Mouse (Mus musculus): ENCODE data around the gene Rasgef1c.

The Rasgef1c gene

DNA sequence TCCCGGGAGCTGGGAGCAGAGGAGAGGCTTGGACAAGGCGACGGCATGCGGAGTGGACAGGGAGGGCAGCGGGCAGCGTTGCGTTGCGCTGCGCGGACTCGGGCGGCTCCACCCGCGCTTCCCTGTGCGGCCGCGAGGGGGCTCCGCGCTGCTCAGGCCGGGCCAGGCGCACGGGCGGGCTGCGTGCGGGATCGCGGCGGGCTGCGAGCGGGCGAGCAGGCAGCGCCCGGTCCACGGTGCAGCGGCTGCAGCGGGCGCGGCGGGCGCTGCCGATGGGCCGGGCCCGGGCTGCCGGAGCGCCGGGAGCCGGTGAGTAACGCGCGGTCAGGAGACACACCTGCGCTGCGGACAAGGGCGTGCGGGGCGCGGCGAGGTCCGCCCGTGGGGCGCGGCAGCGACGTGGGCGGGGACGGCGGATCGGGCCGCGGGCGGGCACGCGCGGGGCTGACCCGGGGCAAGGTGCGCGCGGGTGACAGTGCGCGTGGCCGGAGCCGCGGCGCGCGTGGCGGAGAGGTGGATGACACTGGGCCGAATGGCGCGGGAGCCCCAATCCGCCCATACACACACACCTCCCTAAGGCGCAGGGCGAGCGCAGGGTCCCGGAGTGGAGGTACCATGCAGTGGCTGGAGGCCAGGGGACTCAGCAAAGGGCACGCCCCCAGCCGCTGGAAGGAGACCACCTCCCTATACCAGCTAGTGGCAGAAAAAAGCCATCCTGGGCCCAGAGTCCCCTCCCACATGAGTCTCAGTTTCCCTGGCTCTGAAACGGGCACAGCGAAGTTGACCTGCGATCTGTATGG lies at the start of gene Rasgef1c:
TSS of gene Rasgef1c (plus strand) at position 177 of the 800 bp plus-strand sequence.
- peak; percentile 62 for DNase-seq (ENCODE audit: low spot score)

DNA sequence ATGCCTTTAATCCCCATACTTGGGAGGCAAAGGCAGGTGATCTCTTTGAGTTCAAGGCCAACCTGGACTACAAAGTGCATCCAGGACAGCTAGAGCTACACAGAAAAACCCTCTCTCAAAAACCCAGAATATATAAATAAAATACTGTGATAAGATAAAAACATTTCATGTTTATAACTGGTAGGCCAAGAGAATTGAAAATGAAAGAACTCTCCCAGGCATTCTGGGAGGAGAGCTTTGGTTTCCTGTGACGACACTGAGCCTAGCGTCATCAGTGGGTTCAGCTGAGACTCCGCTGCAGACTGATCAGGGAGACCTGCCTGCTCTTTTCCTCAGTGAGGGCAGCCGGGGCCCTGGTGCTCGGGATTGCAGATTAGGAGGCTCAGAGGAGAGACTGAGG lies 46.5 kb upstream of the Rasgef1c start:
- DNase-seq (ENCODE audit: low spot score), result no peak

DNA sequence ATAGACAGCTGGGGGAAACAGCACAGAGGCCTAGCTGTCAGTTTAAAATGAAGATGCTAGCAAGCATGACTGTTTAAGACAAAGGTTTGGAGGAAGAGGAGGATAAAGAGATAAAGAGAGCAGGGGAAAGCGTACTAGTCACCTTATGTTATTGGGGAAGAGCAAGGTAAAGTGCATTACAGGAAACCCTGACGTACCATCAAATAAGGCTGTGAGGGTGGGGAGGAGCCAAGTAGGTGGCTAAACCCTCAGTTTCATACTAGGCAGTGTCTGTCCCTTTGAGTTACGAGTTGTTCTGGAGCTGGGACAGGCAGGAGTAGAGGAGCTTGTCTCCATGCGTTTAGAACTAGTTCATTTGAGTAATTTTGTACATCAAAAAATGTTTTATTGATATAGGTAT lies 40.5 kb upstream of the Rasgef1c start:
- no peak for DNase-seq (ENCODE audit: low spot score)

DNA sequence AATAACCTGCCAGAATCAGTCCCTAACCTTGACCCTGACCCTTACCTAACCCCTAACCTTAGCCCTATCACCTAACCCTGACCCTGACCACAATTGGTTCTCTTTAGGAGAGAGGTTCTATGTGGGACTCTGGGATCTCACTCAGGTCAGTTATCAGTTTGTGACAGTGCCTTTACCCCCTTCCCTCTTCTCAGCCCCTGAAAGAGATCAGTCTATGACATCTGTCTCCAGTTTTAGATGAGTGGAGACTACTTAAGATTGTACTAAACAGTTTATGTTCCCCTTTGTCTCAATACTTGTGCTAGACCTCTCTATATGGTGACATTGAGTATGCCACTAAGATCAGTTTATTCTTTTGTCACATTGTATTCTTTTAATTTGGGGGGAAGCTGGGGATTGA lies 37.7 kb upstream of the Rasgef1c start:
- no peak for DNase-seq (ENCODE audit: low spot score)

DNA sequence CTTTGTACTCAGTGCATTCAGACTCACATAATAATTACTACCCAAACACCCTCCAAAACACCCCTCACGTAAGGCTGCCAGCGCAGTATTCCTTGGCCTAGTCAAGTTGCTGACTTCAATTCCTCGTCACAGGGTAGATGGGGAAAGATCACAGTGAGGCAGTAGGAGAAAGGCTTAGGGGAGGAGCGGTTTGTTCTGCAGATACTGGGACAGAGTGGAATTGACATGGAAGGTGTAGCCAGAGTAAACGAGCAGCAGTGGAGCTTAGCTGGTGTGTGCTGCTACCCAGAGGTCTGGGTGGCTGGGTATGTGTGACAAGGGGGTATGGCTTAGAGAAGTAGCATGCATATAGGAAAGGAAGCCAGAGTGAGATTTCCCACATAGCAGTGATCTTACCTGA lies 34.3 kb upstream of the Rasgef1c start:
- DNase-seq (ENCODE audit: low spot score), result no peak

DNA sequence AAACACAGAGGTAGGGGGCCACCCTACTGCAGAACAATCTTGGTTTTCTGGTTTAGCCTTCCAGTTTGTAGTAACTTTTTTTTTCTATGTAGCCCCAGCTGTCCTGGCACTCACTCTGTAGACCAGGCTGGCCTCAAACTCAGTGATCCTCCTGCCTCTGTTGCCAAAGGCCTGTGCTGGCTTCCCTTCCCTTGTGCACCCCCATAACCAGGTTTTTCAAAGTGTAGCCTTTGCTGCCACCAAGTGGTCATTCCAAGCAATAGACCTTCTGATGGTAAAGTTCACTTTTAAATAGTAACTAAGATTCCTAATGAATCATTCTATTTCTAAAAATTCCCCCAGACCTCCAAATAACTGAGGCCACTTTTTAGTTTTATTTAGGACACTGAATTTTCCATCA lies 31.9 kb upstream of the Rasgef1c start:
- peak; percentile 26 for DNase-seq (ENCODE audit: low spot score)

DNA sequence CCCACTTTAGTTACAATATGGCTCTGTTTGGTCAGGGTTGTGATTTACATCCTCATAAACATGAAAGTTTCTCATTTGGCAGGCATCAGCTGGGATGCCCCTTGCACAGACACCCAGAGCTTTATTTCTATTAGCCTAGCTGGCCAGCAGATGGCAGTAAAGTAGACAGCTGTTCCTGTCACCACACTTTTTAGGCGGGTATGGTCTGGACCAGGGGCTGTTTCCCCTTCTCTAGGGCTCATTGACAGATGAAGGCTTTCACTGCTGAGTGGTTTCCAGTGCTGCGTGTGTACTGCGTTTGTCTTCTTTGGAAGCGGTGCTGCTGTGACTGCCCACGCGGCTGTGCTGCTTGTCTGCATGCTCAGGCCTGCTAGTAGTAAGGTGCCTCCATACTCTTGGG lies 29.7 kb upstream of the Rasgef1c start:
- peak; percentile 16 for DNase-seq (ENCODE audit: low spot score)

DNA sequence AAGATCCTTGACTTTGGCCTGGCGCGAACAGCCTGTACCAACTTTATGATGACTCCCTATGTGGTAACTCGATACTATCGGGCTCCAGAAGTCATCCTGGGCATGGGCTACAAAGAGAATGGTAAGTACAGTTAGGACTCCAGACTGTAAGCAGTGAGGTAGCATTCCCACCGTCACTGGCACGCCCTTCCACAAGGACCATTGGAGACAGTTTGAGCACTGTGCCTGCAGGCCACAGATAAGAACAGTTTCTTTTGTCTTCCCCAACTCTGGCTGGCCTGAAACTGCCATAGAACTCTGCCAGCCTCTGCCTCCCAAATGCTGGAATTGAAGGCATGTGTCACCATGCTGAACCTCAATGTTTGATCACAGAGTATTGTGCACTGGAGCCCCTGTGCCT lies 28.9 kb upstream of the Rasgef1c start:
- no peak for DNase-seq (ENCODE audit: low spot score)

DNA sequence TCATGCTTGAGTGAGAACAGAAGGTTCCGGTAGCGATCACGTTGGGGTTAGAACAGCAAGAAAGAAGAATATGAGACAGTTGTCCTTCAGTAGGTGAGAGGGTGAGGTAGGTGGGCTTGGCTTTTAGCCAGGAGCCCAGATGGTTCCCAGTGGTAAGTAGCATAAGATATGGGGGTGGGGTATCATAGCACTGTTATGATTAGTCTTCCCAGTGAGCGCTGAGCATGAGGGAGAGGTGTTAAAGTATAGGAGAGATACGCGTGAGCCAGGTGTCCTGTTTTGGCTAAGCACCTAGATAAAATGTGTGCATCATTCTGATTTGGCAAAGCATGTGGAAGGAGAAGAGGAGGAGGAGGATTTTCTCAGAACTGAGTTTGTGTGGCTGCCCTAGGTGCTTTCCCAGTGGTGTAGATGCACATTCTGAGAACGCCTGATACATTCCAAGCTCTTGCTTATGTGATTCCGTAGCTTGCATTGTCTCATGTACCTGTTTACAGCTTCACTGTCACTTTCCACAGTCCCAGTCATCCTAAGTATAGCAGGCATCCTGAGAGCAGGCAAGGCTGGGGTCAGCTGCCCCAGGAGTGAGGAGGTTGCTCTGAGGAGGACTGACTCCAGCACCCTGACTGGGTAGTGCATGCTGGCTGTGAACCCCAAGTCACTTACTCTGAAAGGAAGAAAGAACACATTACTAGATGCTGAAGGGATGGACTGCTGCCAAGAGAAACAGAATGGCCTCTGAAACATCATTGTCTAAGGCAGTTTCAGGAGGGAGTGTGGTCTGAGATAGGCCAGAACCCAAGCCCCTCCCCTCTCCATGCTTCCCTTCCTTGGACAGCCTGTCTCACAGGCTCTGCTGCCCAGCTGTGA lies 24.5 kb upstream of the Rasgef1c start:
- DNase-seq (ENCODE audit: low spot score), result no peak

DNA sequence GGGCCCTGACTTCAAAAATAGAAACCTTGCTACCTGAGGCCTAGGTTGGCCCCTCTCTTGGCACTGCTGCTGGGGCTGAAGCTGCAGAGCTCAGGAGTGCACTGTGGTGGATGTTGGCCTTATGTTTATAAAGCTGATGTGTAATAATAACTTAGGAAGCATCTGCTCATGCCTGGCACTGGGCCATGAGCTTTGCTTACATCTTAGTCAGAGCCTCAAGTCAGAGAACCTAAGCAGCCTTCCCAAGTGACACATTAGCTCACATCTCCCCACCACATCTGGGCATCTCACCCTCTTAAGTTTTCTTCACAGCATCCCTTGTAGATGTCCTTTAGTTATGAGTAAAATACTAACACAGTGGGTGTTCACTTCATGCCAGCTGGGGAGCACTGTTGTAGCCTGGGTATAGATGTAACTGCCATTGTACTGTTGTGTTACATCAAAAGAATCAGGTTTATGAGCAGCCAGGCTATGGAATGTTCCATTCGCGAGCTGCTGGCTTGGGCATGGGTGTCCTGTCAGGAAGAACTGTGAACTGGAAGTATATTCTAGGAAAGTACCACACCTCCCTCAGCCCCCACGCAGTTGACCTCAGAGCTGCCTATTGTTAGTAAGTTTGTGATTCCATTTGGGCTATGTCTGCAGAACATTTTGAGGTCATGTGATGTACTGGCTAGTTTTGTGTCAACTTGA lies 21.5 kb upstream of the Rasgef1c start:
- DNase-seq (ENCODE audit: low spot score), result no peak

DNA sequence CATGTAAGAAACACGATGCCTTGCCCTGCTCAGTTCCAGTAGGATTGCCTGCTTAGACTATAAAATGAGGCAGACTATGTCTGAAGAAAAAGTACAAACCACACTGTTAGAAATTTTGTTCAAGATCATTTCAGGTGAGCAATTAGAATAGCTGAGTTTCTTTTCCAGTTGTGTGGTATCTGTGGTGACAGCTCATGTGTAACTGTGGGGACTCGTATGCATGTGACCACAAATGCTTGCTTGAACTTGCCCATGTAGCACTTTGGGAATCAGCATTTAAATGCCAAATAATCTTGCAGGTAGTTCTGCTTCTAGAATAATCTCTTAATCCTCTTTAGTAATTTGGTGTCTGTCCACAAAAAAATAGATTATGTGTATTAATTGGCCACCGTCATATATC lies 18.2 kb upstream of the Rasgef1c start:
- no peak for DNase-seq (ENCODE audit: low spot score)

DNA sequence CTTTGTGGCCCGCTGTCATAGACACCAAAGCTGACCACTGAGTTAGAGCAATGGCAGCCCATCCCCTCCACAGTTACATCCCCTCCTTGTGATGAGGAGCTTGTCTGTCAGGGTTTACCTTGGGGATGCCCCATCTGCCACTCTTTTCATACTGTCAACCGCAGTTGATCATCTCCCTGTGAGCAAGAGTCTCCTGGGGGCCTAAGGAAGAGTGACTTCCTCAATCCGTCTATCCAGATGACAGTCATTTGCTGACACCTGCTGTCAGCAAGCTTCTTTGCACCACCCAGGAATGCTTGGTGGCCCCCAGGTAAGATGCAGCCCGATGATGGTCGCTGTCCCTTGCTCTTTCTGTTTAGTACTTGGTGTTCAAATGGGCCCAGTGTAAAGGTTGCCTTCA lies 13.2 kb upstream of the Rasgef1c start:
- no peak for DNase-seq (ENCODE audit: low spot score)

DNA sequence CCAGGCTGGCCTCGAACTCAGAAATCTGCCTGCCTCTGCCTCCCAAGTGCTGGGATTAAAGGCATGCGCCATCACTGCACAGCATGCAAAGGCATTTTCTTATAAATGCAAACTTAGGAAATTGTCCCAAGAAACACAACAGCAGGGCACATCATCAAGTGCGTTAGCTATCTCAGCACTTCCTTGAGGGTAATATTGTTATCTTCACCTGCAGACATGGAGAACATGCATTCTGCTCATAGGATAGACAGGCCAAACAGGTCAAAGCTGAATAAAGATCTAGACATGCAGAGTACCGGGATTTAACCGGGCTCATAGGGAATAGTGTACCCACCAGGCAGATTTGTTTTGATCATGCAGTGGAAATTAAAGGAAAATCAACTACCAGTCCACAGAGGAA lies 9.6 kb upstream of the Rasgef1c start:
- DNase-seq (ENCODE audit: low spot score), result no peak

DNA sequence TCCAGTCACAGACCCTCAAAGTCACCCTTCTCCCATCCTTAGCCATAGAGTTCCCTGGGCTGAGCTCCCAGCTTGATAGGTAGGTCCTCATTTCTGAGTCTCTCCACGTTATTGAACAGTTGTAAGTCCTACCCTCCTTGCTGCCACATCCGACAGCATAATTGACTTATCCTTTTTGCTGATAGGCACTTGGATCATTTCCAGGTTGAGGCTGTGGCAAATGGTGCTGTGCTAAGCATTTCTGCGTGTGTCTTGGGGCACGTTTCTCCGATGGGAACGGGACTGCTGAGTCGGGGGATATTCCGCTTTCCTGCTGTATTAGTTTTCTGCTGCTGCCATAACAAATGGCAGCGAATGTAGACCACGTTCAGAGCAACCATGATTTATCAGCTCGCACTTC lies 7.8 kb upstream of the Rasgef1c start:
- DNase-seq (ENCODE audit: low spot score), result no peak

DNA sequence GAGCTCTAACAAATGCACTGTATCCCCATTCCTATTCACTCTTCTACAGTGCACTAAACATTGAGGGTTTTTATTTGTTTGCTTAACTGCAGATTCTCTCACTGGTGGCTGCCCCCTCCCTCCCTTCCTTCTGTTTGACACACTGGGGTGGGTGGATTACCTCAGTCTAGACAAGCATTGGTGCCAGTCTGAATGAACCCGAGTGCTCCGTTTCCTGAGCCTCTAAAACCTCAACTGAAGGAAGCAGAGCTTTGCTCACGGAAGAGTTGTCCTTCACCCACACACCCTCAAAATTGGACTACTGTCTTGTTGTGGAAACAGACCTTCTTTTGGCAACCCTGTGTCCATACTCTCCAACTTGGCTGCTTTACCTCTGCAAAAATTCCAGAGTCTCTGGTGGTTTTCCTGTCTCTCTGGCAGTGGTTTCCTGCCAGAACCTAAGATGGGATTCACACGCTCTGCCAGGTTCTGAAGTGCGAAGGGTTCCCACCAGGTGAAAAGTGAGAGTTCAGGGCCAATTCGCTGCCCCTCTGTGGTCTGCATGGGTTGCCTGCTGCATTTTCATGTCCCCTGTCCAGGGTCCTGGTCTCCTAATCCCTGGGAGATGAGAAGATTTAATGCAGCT lies 5.6 kb upstream of the Rasgef1c start:
- DNase-seq (ENCODE audit: low spot score), result no peak

DNA sequence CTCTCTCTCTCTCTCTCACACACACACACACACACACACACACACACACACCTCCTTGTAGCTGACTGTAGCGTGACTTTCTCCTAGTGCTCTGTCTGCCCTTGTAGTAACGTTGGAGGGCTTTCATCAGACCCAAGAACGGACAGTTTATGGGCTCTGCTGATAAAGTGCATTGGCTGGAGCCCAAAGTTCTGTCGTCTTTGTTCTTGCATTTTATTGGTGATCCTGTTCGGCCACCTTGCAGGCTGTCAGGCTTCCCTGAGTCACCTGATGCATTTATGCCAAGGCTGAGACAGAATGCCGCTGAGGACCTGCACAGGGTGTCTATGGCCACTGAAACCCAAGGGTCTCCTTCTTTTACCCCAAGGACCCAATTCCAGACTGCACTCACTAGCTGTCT lies 1.6 kb upstream of the Rasgef1c start:
- DNase-seq (ENCODE audit: low spot score), result no peak

DNA sequence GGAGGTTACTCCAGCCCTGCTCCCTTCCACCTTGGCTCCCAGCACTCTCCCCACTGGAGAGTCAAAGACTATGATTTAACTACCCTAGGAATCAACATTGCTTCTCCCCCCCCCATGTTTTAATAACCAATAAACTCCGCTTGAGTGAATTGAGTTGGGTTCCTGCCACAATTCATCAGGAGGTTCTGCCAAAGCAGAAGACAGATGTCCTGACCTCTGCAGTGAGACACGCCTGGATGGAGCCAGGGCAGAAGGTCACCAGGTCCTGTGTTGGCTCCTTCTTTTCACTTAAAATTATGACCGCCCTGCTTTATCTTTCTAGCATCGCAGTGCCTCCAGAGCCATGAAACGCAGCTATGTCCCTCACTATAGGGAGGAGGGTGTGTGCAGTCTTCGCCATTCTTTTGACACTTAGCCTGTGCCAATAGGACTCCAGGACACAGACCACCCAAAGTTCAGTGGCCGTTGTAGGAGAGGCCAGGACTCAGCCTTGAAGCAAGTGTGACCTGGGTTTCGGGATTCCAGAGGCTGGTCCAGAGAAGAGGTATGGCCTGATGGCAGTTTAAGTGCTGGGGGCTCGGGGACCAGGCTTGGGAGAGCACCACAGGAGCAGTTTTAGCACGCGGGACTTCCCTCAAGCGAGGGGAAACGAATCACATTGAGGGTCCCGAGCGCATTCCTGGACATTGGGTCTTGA lies 525 bp upstream of the Rasgef1c start:
- DNase-seq (ENCODE audit: low spot score), result no peak

DNA sequence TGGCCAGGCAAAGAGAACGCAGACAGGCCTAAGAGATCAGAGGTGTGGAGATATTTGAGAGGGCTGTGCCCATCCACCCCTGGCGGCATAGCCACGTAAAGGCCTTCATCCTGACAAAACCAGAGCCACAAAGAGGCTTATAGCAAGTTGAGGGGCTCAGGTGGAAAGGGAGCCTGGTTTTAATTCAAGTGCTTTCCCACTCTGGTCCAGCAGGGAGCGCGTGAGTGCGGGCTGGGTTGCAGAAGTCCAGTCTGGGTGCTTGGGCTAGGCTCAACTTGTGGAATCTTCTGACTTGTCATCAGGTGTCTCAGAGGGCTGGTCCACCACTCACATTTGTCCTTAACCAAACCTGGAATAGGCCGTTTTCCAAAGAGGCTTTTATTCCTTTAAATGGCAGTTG lies 1.7 kb downstream of the Rasgef1c start:
- peak; percentile 70 for DNase-seq (ENCODE audit: low spot score)

DNA sequence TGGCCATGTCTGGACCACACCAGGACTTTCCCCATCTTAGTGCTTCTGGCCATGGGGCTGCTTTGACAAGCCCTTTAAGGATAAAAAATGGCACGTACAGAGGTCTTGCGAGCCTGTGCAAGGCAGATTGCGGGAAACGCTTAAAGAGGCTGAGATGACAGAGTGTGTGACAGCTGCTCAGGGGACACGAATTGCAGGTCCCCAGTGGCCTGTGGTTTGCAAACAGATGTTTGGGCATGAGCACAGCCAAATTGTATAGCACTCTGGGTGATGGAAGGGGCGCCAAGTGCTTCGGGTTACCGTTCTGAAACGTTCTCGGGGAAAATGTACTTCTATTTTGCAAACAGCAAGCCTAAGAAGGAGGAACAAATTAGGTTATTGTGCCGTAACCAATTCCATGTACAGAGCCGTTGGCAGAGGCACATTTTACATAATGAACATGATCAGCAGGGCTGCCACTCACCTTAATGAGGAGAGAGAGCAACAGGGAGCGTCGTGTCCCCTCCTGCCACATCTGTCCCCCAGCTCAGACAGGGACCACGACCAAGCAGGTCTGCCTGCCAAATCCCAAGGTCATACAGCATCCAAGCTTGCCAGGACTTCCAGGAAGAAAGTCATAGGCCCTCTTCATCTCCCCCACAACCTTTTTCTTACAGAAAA lies 17.0 kb downstream of the Rasgef1c start:
- DNase-seq (ENCODE audit: low spot score), result no peak

DNA sequence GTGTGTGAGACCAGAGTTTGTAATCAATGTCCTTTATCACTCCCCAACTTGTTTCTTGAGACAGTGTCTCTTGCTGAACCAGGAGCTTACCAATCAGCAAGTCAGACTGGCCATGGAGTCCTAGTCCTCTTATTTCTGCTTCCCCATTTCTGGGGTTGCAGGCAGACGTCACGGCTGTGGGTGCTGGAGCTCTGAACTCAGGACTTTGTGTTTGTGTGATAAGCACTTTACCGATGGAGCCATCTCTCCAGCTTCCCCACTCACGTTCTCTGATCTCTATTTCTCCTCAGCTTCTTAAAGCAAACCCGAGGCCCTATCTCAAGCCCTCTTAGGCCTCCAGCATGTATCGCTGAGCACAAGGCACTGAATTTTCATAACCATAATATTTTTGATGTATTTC lies 17.7 kb downstream of the Rasgef1c start:
- DNase-seq (ENCODE audit: low spot score), result no peak

DNA sequence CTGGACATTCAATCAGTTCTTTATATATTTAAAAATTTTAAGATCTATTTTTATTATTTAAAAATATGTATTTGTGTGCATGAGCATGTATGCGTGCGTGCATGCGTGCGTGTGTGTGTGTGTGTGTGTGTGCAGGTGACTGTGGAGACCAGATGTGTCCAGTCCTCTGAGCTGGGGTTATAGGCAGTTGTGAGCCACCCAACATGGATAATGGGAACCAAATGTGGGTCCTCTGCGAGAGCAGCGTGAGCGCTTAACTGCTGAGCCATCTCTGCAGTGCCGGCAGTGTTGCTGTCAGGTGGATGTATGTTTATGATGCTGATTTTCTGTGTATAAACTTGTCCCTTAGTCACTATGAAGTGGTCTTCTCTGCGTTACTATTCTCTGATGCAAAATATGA lies 21.9 kb downstream of the Rasgef1c start:
- DNase-seq (ENCODE audit: low spot score), result no peak

All from urinary bladder, postnatal 25 days (tissue).